Mouse (Mus musculus) gonadal fat pad, adult 2 months (tissue): ENCODE data around the gene Gpc6. TPM values are rescaled to one million over a fixed set of nuclear protein-coding genes. Genes with fewer than 3 reads are reported as not detected.

Experiments used
- DNase-seq: peaks from one replicate; pipeline ENCODE4 v3.0.0-alpha.2; 2012; ENCODE audit warnings: low read depth
- polyA plus RNA-seq: library from polyadenylated mRNA; depleted of rRNA; stranded (reverse); fragments of >200 nt; gene quantifications from 2 replicates; pipeline ENCODE4 v1.2.3, GENCODE M21; 2012

Gpc6 gene
- polyA plus RNA-seq, 1 experiment, result 5.9 TPM

DNA sequence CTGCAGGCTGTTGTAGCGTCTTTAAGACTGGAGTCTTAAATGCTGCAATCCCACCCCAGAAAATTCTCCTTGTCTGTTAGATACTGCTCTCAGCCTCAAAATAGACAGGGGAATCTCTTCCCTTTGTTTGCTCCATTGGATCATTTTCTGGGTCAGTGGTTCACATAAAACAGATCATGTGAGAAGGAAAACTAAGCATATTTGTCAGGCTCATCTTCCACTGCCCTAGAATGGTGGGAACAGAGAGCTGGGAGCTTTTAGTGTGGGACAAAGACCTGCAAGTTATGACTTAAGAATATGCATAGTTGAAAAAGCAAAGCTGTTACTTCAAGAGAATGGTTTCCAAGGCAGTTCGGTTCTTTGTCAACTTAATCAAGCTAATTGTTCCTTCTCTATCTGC, 136.4 kb downstream of the Gpc6 start:
- no peak for DNase-seq

DNA sequence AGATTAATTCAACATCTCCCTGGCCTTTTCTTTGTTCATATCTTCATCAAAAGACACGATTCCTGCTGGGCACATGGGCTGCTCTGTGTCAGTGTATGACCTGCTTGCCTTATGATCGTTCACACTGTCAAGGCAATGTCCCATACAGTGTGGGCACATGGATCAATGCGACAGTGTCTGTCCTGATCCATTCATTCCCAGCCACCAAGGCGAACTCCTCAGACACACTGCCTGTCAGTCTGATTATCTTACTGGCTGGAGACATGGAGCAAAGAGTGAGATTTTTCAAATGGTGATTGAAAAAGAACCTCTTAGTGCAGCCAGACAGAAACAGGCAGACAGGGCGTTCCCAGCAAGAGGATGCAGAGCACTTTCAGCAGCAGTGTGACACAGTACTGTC, 143.1 kb downstream of the Gpc6 start:
- no peak for DNase-seq

DNA sequence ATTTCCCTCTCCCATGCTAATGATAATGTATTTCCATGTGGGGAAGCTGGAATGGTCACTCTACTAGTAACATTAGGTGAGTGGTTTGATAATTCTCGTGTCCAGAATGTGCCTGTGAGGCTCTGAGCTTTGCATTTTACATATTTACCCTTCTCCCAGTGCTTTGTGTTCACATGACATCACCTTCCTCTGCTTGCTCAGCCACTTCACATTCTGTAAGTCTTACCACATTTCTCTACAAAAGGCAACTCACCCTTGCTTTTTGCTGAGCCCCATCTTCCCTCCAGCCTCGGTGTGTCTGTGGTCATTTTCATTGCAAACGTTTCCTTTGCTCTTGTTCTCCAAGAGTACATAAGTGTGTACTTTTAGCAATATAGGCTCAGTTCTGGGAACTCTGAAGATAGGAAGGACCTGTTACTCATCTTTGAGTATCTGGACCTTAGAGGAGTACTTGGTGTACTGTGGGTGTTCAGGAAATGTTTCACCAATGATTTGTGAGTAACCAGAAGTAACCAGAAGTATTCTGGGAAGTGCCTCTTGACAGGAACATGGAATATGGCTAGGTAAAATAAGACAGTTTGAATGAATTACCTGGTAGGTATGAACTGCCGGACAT, 145.5 kb downstream of the Gpc6 start:
- no peak for DNase-seq

DNA sequence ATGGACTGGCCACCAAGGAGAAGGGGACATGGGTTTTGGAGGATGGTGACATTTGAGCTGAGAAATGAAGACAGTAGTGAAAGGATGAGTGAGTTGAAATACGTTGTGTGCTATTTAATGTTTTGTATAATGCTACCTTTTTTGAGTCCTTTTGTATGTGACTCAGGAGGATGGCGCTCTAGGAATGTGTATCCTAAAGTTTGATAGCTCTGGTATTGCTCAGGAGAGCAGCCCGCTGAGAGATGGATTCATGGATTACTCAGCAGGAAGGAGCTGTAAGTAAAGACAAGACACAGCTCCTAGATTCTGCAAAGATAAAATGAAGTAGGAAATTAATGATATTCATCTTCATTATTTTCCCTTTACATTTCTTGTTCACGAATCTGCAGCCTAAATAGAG, 168.5 kb downstream of the Gpc6 start:
- no peak for DNase-seq

DNA sequence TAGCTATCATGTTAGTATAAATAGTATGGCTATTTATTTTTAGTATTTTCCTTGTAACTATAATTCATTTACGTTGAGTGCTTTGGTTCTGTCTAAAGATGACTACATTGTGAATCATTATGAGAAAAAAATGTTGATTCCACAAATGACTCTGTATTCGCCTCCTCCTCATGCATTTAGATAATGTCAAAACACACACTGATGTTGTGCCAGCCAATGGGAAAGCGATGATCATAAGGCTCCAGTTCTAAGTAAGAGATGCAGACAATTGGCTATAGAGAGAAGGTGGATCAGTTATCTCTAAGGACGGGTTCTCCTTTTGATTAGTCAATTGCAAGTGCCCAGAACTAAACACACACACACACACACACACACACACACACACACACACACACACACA, 181.8 kb downstream of the Gpc6 start:
- DNase-seq, result no peak

DNA sequence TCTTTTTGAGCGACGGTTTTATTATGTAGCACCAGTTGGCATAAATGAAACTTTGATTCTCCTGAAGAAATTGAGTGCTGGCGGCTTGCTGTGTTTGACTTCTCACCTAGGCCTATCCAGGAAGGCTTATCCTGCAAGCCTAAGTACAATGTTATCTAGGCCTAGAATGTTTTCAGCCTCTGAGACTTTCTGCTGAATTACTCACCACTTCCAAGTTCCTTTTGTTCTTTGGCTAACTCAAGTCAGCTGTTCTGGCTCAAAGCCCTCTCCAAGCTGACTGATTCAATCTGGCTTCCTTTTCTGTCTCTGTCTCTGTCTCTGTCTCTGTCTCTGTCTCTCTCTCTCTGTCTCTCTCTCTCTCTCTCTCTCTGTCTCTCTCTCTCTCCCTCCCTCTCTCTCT, 188.0 kb downstream of the Gpc6 start:
- no peak for DNase-seq

DNA sequence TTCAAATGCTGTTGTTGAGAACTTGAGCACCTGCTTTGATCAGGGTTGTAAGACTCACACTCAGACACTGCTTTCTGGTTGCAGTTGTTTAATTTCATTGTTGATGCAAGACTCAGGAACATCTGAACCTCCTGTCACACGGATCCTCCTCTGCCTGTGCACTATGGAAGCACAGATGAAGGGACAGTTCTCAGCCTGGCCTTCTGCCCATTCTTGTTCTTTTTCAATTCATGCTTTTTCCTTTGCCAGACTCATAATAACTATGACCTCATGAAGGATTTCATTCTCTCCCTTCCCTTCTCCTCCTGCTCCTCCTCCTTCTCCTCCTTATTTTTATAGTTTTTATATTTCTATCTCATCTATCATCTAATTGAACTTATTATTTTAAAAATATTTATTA, 196.9 kb downstream of the Gpc6 start:
- no peak for DNase-seq

DNA sequence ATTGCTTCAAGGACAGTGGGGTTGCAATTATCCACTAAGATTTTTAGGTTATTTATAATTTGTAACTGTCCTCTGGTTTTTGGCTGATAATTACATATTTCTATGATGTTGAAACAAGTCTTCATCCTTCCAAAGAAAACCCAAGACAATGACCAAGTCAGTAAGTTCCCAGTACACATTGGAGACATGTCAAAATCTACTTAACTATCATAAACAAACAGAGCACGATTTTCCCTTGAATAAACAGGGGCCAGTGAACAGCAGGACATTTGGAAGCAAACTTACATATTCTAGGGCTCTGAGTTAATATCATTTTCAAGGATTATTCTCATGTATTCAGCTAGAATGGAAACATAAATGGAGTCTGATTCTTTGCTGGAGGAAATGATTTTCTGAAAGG, 205.2 kb downstream of the Gpc6 start:
- DNase-seq, result no peak

DNA sequence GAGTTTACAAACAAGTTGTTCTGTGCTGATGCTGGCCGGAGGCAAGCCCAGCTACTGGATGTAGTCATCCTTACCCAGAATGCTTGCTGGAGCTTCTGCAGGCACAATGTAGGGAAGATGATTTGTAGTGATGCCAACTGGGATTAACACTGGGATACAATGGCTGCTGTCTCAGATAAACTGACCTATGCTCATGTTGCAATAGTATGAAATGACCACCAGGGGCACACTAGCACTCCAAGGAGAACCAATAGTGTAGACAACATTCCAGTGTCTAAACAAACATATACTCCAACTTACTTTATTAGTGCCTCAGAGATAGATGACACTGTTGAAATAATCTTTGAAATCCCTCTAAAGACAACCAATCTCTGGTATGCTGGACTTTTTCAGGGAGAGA, 206.2 kb downstream of the Gpc6 start:
- no peak for DNase-seq

DNA sequence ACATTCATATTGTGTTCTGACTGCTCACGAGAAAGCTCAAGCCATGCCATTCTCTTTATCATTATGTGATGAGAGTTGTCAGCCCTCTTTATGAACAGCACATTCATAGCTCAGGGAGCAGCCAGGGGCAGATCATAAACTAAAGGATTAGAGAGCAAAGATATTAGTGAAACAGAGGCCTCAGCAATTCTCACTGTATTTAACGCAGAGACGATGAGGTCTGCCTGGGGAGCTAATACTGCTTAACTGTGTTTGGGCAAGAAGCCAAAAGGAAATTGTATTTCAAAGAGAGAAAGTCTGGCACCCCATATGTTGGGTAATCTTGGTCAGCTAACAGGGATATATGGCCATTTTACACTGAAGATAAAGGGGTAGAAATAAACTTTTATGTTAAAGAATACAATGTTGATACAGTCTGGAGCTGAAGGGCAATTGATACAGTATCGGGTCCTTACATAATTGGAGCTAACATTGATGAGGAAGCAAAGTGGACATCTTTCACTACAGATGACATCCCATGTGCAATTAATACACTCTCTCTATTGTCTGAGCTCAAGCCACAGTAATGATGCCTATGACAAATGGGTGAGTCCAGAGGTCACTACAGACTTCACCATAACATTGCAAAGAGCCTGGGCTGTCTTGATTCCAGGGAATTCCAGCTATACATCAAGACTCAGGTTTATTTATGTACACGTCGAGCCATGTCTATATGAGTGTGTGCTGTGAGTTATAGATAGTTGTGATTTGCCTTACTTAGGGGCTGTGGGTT, 216.1 kb downstream of the Gpc6 start:
- DNase-seq, result no peak

DNA sequence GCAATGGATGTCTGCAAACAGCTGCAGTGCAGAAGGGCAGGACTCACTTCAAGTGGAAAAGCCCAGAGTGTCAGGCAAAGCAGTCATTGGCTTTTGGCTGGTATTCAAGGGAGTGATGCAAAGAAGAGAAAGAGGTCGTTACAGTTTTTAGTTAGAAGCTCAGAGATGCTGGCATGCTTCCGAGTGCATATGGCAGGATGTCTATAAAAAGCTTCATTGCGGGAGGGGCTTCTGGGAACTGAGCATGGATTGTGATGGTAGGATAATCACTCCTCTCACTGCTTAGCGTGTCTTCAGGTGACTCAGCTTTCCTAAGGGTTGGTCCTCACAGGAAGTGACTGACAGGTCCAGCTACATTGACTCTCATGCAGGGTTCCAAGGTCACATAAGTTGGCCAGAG, 221.0 kb downstream of the Gpc6 start:
- no peak for DNase-seq

DNA sequence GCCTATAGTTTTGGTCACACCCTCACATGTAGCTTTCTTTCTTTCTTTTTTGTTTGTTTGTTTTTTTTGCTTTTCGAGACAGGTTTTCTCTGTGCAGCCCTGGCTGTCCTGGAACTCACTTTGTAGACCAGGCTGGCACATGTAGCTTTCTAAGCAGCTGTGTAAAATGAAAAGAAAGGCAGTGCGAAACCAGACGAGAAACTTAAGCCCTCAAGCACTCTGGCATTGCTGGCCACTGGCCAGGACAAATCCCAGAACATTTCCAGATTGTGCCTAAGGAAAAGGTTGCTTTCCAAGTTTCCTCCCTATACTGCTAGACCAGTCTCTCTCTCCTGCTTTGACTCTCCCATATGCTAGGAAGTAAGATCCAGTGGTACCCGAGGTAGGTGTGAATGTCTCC, 221.6 kb downstream of the Gpc6 start:
- DNase-seq, result no peak

DNA sequence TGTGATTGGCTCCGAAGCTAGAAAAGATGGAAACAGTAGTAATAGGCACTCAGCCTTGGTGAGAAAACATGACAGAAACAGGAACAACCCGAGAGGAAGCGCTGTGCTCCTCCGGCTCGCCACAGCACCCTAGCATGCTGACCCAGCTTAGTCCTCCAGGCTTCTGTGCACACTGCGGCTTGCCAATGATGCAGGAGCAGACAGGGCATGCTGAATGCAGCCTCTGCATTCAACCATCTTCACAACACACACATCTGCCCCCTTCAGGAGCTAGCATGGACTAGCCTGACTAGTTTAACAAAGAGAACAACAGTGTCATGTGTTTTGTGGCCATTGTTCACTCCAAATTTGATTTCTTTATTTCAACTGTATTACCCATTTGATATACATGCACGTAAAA, 226.5 kb downstream of the Gpc6 start:
- no peak for DNase-seq

DNA sequence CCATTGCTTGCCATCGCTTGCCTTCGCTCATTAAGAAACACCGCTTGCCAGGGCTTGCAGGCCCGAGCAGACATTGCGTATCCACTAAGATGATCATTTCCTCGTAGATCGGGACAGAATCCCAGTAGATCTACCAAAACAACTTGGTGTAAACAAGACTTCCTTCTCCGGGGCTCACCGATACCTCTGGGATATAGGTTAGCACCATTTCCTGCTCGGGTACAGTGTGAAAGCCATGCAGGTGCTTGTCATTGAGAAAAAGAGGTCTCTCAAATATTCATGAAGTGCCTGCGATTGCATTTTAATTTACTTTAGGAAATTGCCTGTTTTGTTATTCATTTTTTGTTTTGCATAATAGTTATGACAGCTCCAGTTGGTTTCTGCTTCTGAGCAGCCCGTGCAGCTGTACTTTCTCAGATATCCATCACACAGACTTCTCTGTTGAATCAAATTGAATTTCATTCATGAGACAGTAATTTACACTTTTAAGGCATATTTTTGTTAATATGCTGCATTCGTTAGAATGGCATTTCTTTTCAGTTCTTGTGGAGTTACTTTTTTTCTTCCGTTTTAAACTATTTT, 230.9 kb downstream of the Gpc6 start:
- DNase-seq, result no peak

DNA sequence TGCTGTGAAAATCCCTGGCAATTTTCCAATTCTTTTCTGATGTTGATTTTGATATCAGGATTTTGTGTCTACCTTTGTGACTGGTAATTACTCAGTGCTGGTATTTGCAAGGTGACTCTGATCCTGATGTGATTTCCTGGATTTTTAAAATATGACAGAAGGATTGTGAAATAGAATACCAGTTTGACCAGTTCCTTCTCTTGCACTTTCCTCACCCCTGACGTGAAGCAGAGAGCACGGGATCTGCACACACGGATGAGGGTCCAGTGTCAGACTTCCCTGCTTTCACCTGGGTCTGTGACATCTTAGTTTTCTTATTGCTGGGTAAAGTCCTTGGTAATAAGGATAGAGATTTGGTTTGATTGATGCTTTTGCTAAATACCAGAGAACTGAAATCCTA, 232.3 kb downstream of the Gpc6 start:
- DNase-seq, result no peak

DNA sequence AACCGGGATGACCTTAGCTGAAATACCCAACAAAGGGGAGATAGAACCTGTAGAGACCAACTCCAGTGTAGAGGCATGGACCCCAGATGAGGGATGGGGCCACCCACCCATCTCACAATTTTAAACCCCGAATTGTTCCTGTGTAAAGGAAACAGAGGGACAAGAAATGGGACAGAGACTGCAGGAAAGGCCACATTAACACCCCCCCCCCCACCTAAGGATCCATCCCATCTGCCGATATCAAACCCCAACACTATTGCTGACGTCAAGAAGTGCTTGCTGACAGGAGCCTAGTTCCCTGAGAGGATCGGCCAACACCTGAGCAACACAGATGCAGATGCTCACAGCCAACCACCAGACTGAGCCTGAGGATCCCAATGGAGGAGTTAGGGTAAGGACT, 241.2 kb downstream of the Gpc6 start:
- DNase-seq, result no peak

DNA sequence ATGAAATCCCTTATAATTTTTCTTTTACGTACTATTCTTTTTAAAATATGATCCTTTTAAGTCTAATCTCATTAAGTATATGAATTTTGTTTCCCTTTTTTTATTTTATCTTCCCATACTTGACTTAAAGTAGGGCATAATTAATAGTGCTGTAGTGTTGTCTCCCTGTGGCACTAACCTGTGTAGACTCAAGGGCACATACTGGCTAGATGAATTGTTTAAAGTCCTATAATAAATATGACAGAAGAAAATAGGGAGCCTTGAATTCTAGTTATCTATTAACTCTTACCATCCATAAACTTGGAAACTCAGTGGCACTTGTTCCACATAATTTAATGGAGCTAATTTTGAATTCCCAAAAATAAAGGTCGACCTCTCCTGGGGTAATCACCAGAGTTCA, 268.2 kb downstream of the Gpc6 start:
- no peak for DNase-seq

DNA sequence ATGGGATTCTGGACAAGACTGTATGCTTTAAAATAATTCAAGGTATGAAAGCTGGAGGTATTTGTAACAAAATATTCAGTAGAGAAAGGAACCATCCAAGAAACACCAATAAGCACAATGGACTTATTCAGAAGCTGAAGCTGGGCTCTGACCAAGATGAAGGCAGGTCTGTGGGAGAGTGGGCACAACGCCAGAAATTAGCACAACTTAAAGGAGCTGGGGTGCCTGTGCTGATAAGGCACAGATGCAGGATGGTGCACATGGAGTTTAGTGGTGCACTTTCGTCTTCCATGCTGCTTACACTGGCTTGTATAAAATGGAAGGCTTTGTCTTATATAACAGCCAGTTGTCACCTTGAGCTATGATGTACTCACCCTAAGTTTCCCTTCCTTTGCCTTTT, 276.9 kb downstream of the Gpc6 start:
- DNase-seq, result no peak

DNA sequence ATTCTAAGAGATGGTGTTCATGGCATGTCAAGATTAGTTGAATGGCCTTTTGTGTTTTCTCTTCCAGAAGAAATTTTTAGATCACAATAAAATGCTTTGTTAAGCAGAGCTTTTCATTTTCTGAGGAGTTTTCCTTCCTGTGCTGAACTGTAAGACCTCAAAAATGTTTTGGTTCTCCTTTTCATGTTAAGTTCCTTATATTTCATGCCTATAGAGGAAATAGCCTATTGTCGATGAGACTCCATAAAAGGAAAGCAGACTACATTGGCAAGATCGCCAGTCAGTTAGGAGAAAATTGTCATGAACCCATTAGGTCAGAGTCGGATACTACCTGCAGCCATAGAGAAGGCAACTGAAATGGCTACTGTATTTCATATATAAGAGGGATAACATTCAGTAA, 278.8 kb downstream of the Gpc6 start:
- DNase-seq, result no peak

DNA sequence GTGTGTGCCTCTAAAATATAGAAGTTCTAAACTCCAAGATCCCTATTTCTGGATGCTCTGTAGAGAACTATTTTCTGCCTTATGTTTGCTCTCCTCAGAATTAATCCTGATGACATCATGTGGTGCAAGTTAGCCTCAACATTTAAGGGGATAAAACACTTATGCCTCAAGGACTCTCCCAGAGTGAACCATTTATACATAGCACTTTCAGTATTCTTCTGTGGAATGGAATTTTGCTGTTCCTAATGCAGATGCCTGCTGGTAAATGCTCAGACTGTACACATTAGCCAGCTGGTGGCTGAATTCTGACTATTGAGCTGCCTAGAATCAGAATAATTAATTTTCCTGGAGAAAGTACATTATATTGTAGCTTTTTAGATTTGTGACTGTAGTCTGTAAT, 289.3 kb downstream of the Gpc6 start:
- no peak for DNase-seq

DNA sequence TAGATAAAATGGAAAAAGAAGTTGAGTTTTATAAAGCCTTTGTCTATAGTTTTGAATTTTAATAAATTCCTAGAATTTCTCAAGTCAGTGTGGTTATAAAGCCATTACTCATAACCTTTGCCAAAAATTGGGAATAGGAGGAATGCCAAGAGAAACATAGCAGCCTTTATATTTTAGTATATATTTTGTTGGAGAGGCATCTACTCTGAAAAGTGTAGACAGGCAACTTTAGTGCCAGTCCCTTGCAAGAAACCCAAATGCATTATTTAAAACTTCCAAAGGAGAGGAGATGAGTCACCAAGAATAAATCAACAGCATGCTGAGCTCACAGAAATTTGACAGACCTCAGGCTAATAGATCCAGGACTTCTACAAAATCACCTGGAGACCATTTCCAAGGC, 301.8 kb downstream of the Gpc6 start:
- DNase-seq, result no peak

DNA sequence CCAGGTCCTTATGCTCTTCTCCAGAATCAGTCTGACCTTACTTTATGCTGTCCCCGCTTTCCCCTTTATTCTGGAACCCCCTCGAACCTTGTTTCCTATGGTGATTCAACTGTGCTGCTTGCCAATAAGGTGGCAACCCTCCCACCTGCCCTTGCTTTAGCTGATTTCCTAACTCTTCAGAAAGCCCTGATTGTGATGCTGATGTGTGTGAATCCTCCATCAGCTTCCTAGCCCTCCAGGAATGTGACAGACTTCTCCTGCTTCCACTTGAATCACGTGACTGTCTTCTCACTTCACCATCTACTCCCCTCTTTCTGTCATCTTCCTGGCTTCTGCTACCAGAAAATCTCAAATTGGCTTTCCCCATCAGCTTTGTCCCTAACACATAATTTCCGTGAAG, 305.4 kb downstream of the Gpc6 start:
- DNase-seq, result no peak

DNA sequence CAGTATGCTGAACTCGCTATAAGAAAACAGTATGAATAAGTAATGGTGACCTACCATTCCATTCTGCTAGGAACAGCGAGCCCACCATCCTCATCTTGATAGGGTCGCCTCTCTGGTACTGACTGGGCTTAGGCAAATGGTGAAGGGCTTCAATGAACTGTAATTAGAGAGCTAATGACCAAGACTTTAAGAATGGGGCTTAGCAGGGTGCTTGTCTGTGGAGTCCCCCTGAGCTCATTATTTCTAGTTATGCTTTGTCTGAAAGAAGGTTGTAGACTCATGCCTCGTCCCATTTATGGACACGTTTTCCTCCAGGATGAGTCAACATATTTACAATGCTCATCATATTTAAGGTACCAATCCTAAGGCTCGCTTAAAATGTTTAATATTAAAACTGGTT, 313.1 kb downstream of the Gpc6 start:
- no peak for DNase-seq
